Mouse (Mus musculus) liver, embryonic 14.5 days (tissue): ENCODE results near the gene Ppp2r5e.

Experiments used
- CTCF ChIP-seq: IDR thresholded peaks from 2 replicates; pipeline ENCODE4 v1.5.1; 2016; ENCODE audit warnings: antibody characterized with exemption, low read depth, control low read depth
- EP300 ChIP-seq: IDR thresholded peaks from 2 replicates; pipeline ENCODE4 v1.6.1; 2016; ENCODE audit warnings: antibody characterized with exemption, low read depth

- TF ChIP-seq CTCF (no peak), EP300 (peak; percentile 78)
These were observed 26.8 kb upstream of the Ppp2r5e start for GRCm38 (mm10) chr12:75622835-75623234.
